Comparison of ENCODE assay signal across 26 mouse cellular contexts in the genomic region with DNA sequence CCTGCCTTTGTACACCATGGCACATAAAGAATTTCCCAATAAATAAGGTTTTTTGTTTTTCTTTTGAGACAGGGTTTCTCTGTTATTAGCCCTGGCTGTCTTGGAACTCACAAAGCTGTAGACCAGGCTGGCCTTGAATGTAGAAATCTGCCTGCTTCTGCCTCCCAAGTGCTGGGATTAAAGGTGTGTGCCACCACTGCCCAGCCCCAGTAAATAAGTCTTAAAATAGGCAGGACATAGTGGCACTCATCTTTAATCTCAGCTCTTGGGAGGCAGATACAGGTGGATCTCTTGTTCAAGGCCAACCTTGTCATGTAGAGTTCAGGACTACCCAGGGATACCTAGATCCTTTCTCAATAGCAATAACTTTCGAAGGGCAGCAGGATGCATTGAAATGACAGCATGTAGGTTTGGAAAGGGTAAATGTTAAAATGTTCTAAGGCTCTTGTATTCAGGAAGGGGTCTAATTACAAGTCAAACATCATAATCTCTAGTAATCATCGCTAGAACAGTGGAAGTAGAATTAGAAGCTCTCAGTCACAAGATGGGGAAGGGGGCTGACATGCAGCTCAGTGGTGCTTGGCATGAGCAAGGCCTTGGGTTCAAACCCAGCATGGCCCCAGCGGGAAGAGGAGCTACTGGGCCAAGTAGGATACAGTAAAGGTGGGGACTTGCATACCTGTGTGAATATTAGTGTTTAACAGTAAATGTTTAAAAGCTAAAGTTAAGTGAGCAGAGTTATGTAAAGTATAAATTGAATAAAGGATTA. TPM values are rescaled to one million over a fixed set of nuclear protein-coding genes. Genes with fewer than 3 reads are reported as not detected.
"Had no signal": no experiment of that assay in that cellular context is flagged by ENCODE, and none has a peak within 500 bp of the region (broad histone marks: within the 10 kb centered on the region; RNA-seq: fewer than 3 reads in every experiment).

No protein-coding gene starts in this region.

- H3K27me3 ChIP-seq: neural tube, embryonic 12.5 days; neural tube, embryonic 15.5 days; stomach, embryonic 15.5 days had no signal

- ATAC-seq: intestine, postnatal 0 days had no signal

- DNase-seq: kidney, adult 2 months; kidney, postnatal 25 days; layer of hippocampus, adult 9-11 months; lung, embryonic 14.5 days; lung, postnatal 10 days; lung, postnatal 4 days; midbrain, embryonic 14.5 days; right cerebral cortex, adult 18-20 months; right cerebral cortex, postnatal 14 days; right cerebral cortex, postnatal 4 days; thymus, postnatal 25 days had no signal

- H3K27ac ChIP-seq: kidney, postnatal 0 days; layer of hippocampus, adult 2 months; neural tube, embryonic 12.5 days; stomach, embryonic 15.5 days had no signal

- H3K4me3 ChIP-seq: layer of hippocampus, adult 2 months; neural tube, embryonic 12.5 days; neural tube, embryonic 15.5 days; stomach, embryonic 15.5 days had no signal

- H3K9ac ChIP-seq: lung, embryonic 14.5 days; neural tube, embryonic 12.5 days; neural tube, embryonic 15.5 days; stomach, embryonic 15.5 days had no signal

- H3K9me3 ChIP-seq: neural tube, embryonic 12.5 days; neural tube, embryonic 15.5 days; stomach, embryonic 15.5 days had no signal

- H3K4me2 ChIP-seq: liver, embryonic 11.5 days; lung, embryonic 14.5 days; midbrain, embryonic 11.5 days; neural tube, embryonic 12.5 days; neural tube, embryonic 15.5 days; stomach, embryonic 15.5 days had no signal

RNA-seq across cellular contexts. Expression of a gene that starts 15.4 kb away (rescaled TPM):
- polyA plus RNA-seq: intestine, postnatal 0 days; kidney, adult 2 months; kidney, embryonic 14.5 days; kidney, postnatal 0 days; large intestine, adult 2 months; limb, embryonic 11.5 days; limb, embryonic 14.5 days; liver, embryonic 11.5 days; liver, embryonic 16.5 days; lung, embryonic 14.5 days; midbrain, embryonic 11.5 days; midbrain, embryonic 14.5 days; midbrain, postnatal 0 days; neural tube, embryonic 12.5 days; neural tube, embryonic 15.5 days; stomach, embryonic 15.5 days; thymus, postnatal 0 days had no signal
